Mouse (Mus musculus) left cerebral cortex, postnatal 14 days (tissue): ENCODE data around the gene Foxo1. TPM values are rescaled to one million over a fixed set of nuclear protein-coding genes. Genes with fewer than 3 reads are reported as not detected.
A peak's percentile ranks its signal among the peaks of the same experiment; 100 is the strongest.

Experiments
- DNase-seq, 2 experiments: peaks; one replicate each; pipeline ENCODE4 v3.0.0; 2021 to 2022; ENCODE audit warnings: low spot score in 2 of 2, mixed read lengths in 1 of 2
- intact Hi-C: fragments of 180-260 bp; cut with DNase I; formaldehyde crosslinking; loops from one replicate; pipeline ENCODE4 v1.15.1; 2025
- total RNA-seq, 2 experiments: library from RNA; stranded (reverse); gene quantifications; 2 replicates each; pipeline ENCODE4 v1.2.3; 2021

The Foxo1 gene
- total RNA-seq, 2 experiments from 2014 or later = 12.1 to 13.5 TPM

- intact Hi-C loops = loop anchor here (10.0 kb wide), 3 partner anchors 250 to 490 kb away; no protein-coding TSS in a partner anchor
These were observed 3.8 kb upstream of the Foxo1 start for GRCm38 (mm10) chr3:52264354-52264753.

DNA sequence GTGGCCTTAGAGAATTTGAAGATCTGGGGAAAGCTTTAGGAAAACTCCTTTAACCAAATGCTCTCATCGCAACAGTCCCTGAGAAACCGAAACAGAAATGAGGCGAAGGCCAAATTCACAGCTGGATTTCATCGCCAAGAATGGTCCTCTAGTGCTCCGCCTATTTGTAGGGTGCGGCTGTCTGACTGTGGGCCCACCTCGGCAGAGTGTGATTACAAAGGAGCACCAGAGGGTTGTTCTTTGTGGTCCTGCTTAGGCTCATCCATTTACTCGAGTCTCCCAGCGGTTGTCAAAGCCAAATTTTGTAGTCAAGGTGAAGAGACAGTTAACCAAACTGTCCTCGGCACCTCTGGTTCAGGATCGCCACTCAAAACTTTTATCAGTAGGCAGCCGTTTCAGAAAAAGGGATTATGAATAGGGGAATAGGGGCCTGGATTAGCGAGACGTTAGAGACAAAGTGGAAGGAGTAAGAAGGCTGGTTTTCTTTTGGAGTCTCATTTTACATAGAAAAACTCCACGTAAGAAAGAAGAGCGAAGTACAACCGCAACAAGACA is 1.5 kb upstream of the Foxo1 start:
- no peak for DNase-seq
- intact Hi-C loops = loop anchor here (5.0 to 10.0 kb wide), 5 partner anchors 76 to 536 kb away; no protein-coding TSS in a partner anchor

More at GRCm38 (mm10) chr3:52264354-52264753, 3.8 kb upstream of the Foxo1 start:
- DNase-seq = no peak

- intact Hi-C loops = loop anchor here (5.0 to 10.0 kb wide), 5 partner anchors 75 to 535 kb away; no protein-coding TSS in a partner anchor
- DNase-seq = no peak
These were observed 864 bp upstream of the Foxo1 start for GRCm38 (mm10) chr3:52267293-52267651.

DNA sequence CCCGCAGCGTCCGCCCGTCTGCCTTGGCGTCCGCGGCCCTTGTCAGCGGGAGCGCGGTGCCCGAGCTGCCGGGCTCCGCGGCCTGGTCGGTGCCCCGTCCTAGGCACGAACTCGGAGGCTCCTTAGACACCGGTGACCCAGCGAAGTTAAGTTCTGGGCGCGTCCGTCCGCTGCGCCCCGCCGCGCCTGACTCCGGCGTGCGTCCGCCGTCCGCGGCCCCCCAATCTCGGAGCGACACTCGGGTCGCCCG is 276 bp downstream of the Foxo1 start:
- intact Hi-C loops = loop anchor here (5.0 to 10.0 kb wide), 5 partner anchors 74 to 534 kb away; no protein-coding TSS in a partner anchor
- peak in 1 of 2 experiments; percentile 28 for DNase-seq

GRCm38 (mm10) chr3:52268737-52269513 is 789 bp downstream of the Foxo1 start:
- DNase-seq = no peak
- intact Hi-C loops = loop anchor here (5.0 to 10.0 kb wide), 5 partner anchors 73 to 533 kb away; no protein-coding TSS in a partner anchor

- intact Hi-C loops = loop anchor here (5.0 to 10.0 kb wide), 7 partner anchors 55 to 533 kb away; no protein-coding TSS in a partner anchor
- DNase-seq = peak in 1 of 2 experiments; percentile 21
These were observed 1.6 kb downstream of the Foxo1 start for GRCm38 (mm10) chr3:52269514-52270351.

DNA sequence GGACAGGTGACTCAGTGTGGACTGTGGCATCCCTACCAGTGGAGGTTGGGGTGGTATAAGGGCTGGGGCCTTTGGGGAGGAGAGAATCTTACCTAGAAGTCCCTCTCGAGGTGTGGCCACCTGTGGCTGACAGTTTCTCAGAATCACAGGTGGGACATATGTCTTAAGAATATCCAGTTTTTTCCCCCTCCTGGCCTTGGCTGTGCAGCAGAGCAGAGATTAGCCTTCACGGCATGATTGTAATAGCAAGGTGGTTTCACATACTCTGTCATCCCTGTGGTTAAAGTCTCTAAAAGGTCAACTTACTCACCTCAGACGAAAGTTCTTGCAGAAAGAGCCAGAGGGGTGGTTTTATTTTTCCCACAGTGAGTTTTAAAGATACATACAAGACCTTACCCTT is 2.4 kb downstream of the Foxo1 start:
- intact Hi-C loops = loop anchor here (5.0 to 10.0 kb wide), 2 partner anchors 54 to 127 kb away; no protein-coding TSS in a partner anchor
- DNase-seq = no peak

DNA sequence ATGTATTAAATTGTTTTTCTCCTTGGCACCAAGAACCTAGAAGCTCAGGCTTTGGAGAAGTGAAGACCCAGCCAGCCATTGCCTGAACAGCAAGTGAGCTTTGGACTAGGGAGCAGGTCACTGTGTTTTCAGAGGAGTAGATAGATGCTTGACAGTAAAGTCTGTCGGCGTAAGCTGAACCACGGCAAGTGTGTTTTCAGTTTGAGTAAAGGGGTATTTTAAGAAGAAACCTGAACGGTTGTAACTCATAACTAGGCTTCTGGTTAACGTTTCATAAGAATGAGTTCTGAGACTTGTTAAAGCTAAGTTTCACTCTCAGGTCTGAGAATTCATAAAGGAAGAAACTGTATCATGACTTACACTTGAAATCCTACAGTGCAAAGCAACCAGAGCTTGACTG is 3.2 kb downstream of the Foxo1 start:
- intact Hi-C loops = loop anchor here (5.0 to 10.0 kb wide), 2 partner anchors 53 to 126 kb away; no protein-coding TSS in a partner anchor
- DNase-seq = no peak

- intact Hi-C loops = loop anchor here (5.0 to 10.0 kb wide), 2 partner anchors 52 to 125 kb away; no protein-coding TSS in a partner anchor
These were observed 4.3 kb downstream of the Foxo1 start for GRCm38 (mm10) chr3:52272376-52272865.

GRCm38 (mm10) chr3:52274475-52274874 is 6.3 kb downstream of the Foxo1 start:
- intact Hi-C loops = loop anchor here (5.0 to 10.0 kb wide), 2 partner anchors 50 to 123 kb away; no protein-coding TSS in a partner anchor

More at GRCm38 (mm10) chr3:52272376-52272865, 4.3 kb downstream of the Foxo1 start:
- DNase-seq = no peak

DNA sequence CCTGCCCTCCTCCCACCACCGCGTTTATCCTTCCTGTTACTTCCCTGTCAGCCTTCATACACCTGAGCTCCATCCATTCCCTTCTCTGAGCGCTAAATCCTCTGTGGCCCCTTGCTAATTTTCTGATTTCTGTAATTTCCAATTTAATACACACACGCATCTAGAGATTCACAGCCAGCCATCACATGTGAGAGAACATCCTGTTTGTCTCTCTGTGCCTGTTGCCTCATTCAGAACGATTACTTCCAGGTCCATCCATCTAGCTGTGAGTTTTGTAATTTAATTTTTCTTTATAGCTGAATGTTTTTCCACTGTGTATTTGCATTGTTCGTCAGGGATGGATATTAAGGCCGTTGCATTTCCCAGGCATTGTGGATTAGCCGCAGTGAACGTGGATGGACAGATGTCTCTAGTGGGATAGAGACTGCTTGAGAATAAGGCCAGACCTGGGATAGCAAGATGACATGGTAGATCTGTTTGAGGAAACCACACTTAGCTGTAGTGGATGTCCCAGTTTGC is 7.0 kb downstream of the Foxo1 start:
- intact Hi-C loops = loop anchor here (10.0 kb wide), 1 partner anchor 50 kb away; no protein-coding TSS in a partner anchor
- no peak for DNase-seq

More at GRCm38 (mm10) chr3:52274475-52274874, 6.3 kb downstream of the Foxo1 start:
- DNase-seq = no peak

DNA sequence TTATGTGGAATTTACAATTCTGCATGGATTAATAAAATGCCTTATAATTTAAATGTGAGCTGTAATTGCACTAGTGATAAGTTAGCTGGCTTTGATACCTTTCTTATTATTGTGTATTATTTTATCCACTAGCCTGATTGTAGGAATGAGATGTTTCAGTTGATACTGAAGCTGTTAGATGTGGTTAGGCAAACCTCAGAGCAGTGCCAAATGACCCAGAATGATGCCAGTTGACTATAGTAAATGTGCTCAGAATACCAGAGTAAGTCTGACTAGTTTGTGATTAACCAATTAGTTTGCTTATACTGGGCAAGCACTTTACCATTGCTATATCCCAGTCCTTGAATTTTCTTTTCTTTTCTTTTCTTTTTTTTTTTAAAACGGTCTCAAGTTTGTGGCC is 12.5 kb downstream of the Foxo1 start:
- intact Hi-C loops = no loop called here
- no peak for DNase-seq

- intact Hi-C loops = no loop called here
- no peak for DNase-seq
These were observed 13.7 kb downstream of the Foxo1 start for GRCm38 (mm10) chr3:52281882-52282281.

DNA sequence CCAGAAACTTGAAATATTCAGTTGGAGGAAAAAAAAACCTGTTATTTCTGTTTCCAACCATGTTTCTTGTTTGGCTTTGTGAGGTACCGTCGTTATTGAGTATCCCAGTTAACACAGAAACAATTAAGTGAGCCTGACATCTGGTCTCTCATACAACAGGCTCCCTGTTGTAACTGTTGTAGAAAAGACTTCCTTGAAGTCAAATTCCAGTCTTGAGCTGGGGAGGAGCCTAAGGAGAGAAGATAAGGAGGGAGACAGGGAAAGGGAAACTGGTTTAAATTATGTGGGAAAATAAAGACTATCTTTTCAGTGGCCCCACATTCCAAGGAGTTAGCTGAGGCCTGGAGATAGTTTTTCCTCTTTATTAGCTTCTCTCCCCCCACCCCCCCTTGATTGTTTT is 14.2 kb downstream of the Foxo1 start:
- intact Hi-C loops = no loop called here
- no peak for DNase-seq

- intact Hi-C loops = no loop called here
These were observed 15.4 kb downstream of the Foxo1 start for GRCm38 (mm10) chr3:52283521-52283920.

GRCm38 (mm10) chr3:52290811-52291210 is 22.7 kb downstream of the Foxo1 start:
- no peak for DNase-seq
- intact Hi-C loops = no loop called here

More at GRCm38 (mm10) chr3:52283521-52283920, 15.4 kb downstream of the Foxo1 start:
- DNase-seq = no peak

DNA sequence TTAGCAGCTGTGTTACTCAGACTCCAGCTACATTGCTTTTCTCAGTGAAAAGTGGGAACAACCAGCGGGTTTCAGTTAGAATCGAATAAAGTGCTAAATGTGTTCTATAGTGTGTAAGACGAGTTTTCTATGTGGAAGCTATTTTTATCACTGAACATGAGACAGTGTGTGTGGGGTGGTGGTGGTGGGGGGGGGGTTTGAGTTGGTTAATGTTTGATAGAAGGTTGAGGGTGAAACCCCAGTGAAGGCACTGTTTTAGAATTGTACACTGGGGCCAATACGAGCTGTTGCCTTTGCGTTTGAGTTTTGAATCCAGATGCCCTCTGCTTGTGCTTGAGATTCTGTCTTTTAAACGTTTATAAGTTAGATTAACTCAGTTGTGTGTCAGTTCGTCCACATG is 24.4 kb downstream of the Foxo1 start:
- intact Hi-C loops = no loop called here
- DNase-seq = peak in 1 of 2 experiments; percentile 12

GRCm38 (mm10) chr3:52293946-52294345 is 25.8 kb downstream of the Foxo1 start:
- no peak for DNase-seq
- intact Hi-C loops = no loop called here

DNA sequence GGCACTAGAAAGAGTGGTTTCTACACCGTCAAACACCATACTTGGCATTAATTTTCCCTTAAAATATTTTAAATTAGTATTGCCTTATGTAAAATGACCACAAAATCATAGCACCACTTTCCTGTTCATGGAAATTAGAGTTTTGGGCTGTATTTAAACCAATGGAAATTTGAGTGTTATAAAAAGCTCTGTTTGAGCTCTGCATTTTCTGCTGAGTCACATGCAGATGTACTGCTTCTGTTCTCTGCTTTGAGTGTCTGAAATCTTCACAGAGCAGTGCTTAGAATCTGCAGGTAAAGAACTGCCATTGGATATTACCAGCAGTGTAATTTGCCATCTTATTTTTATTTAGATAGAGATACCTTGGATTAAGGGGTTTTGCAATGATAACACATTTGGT is 27.6 kb downstream of the Foxo1 start:
- peak in 1 of 2 experiments; percentile 10 for DNase-seq
- intact Hi-C loops = no loop called here
